Mouse (Mus musculus) Patski (cell line): ENCODE measurements around the gene Chit1. TPM values are rescaled to one million over a fixed set of nuclear protein-coding genes. Genes with fewer than 3 reads are reported as not detected.
A peak's percentile ranks its signal among the peaks of the same experiment; 100 is the strongest.

Experiments used
- ATAC-seq: fragments of 100-300 bp; one replicate; pipeline ENCODE4 v1.8.0; 2021
- CTCF ChIA-PET: fragments of 350-600 bp; sonication (Branson Sonifier 250); formaldehyde crosslinking; loops from one replicate; lab custom pipeline; 2022; ENCODE audit warnings: inconsistent platforms; lab: Charles Lee
- POLR2A ChIA-PET: fragments of 350-600 bp; sonication (Branson Sonifier 250); formaldehyde crosslinking; loops from one replicate; lab custom pipeline; 2022; ENCODE audit warnings: antibody characterized with exemption, inconsistent platforms; lab: Charles Lee
- DNase-seq: peaks from one replicate; pipeline ENCODE4 v3.0.0-alpha.2; 2011; ENCODE audit warnings: low read depth, low spot score
- H3K27me3 ChIP-seq: fragments of 371-371 bp; one replicate; pipeline ENCODE4 v1.5.1; 2021
- CTCF ChIP-seq: fragments of 100-300 bp; IDR thresholded peaks from one replicate; pipeline ENCODE4 v1.5.1; 2021
- in situ Hi-C: fragments of 300-500 bp; cut with MboI; formaldehyde crosslinking; loops from 3 replicates; pipeline ENCODE4 v1.11.1; 2018; ENCODE audit warnings: low pct_unique_long_range_greater_than_20kb, mixed read lengths
- polyA plus RNA-seq: library from polyadenylated mRNA; unstranded; gene quantifications from one replicate; pipeline ENCODE4 v1.2.3, GENCODE M21; 2021

Chit1 gene
- polyA plus RNA-seq, 1 experiment from 2014 or later = not detected

DNA sequence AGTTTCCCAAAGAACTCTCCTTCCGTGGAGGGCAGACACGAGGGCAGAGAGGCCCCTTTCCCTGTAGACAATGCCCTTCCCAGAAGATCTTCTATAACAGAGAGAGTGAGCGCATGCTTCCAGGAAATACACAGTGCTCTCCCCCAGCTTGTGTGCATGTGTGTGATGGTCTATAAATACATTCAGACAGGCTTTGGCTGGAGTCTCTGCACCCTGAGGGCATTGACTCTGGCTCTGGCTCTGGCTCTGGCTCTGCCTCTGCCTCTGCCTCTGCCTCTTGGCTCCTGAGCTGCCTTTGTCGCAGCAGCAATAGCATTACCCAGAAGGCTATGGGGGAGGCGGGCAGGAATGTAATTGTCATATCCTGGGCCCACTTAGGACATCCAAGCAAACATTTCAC is 7.2 kb upstream of the Chit1 start:
- ChIA-PET CTCF (interaction anchor here (0.9 to 9.8 kb wide), 3 partner anchors 20 to 48 kb away, joined by 3 to 72 read pairs (median 3); no protein-coding TSS in a partner anchor), POLR2A (no interaction called here)
- ATAC-seq (no peak), DNase-seq (no peak)
- H3K27me3 ChIP-seq = no peaks in the 10 kb centered on the region
- in situ Hi-C loops = loop anchor here (5.0 kb wide), 2 partner anchors 47 to 192 kb away; no protein-coding TSS in a partner anchor
- no peak for TF ChIP-seq CTCF

DNA sequence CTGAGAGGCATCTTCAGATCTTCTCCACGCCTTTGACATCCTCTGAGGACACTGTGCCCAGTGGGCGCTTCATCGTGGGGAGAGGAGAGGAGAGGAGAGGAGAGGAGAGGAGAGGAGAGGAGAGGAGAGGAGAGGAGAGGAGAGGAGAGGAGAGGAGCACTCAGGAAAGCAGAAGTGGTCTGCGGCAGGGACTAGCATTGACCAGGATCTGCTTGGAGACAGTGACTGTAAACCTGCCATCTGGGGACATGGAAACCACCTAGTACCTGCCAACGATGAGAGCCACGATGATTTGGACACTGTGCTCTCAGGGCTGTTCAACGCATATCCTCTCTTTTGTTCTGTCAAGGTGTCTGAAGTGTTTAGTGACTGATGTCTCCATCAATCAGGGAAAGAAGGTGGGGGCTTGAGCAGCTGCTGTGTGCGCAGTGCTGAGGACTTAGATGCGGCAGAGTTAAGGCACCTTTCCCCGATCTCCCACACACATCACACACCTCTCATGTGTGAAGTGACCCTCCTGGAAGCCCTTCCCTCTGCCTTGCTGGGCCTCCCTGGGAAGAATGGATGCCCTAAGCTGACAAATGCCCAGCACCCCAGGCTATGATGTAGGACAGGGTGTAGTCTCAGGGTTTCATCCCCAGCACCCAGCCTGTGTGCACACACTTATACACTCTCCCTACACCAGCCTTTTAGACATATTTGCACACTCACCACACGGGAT is 5.8 kb upstream of the Chit1 start:
- in situ Hi-C loops = loop anchor here (5.0 kb wide), 2 partner anchors 133 to 368 kb away; no protein-coding TSS in a partner anchor
- ChIA-PET CTCF (interaction anchor here (1.0 to 9.8 kb wide), 3 partner anchors 27 to 50 kb away, joined by 3 to 72 read pairs (median 4); no protein-coding TSS in a partner anchor), POLR2A (interaction anchor here (1.1 kb wide), 1 partner anchor 26 kb away, joined by 3 read pairs; the partner anchor contains the start of gene Btg2)
- no peaks in the 10 kb centered on the region for H3K27me3 ChIP-seq
- DNase-seq (no peak), ATAC-seq (no peak)
- no peak for TF ChIP-seq CTCF

DNA sequence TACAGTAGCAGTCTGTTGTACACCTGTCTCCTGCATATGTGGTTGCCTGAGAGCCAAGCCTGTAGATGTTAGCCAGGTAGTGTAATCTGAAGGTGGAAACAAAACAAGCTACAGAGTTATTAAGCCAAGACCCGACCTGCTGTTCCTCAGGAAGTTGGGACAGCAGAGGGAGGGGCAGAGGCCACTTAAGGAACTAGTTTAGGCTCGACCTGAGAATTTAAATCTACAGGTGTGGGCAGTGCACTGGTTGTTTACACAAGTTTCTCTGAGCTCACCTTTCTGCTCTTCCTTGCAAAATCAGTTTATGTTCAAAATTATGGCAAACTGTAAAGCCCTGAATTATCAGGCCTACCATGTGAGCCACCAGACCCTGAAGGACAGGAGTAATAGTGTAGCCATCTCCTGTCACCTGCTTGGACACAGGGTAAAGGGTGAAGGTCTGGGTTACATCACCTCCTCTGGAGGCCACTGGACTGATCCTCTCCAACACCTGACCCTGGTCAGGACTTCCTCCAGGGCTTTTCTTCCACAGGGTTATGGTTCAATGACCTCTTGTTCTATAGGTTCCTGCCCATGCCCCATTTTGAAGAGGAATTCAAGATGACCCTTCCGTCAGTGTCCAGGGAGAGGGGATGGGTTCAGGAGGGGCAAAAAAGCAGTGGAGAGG is 5.1 kb upstream of the Chit1 start:
- ChIA-PET CTCF (interaction anchor here (1.0 to 9.8 kb wide), 2 partner anchors 45 to 50 kb away, joined by 4 to 72 read pairs; no protein-coding TSS in a partner anchor), POLR2A (interaction anchor here (1.1 kb wide), 1 partner anchor 27 kb away, joined by 3 read pairs; the partner anchor contains the start of gene Btg2)
- in situ Hi-C loops = loop anchor here (5.0 kb wide), 2 partner anchors 134 to 369 kb away; no protein-coding TSS in a partner anchor
- TF ChIP-seq CTCF = no peak
- ATAC-seq = no peak
- no peak for DNase-seq
- H3K27me3 ChIP-seq = no peaks in the 10 kb centered on the region

DNA sequence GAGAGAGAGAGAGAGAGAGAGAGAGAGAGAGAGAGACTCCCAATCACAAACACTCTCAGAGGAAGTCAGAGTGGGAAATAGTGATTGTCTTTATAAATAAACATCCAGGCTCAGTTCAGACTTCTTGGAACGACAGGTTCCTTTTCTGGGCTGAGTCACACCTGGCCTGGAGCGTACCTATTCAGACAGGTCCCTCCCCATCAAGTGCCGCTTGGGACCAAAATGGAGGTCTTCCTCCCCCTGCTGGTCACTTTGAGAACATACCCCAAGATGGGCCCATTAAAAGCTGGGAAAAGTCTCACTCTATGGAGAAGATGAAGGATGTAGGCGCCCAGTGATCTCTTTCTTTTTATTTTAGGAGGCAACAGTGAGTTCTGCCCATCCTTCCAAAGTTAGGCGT is 4.3 kb upstream of the Chit1 start:
- no peak for ATAC-seq

DNA sequence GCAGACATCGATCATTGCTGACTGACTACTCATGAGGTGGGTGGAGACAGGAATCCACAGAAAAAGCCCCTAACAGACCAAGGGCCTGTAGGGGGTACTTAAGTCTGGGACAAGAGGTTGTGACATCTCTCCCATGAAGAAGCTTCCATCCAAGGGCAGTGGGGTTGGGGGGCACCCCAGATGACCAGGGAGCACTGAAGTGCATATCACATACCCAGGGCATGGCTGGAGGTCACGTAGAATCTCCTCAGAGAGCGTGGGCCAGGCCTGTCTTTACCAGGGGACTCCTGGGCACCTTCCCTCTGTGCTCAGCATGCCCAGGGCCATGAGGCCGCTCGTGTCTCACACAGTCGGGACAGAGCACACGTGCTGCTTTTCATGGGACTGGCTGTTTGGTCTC is 3.3 kb upstream of the Chit1 start:
- CTCF ChIA-PET = interaction anchor here (1.0 kb wide), 2 partner anchors 32 to 55 kb away, joined by 3 read pairs; no protein-coding TSS in a partner anchor
- POLR2A ChIA-PET = no interaction called here
- no peak for TF ChIP-seq CTCF
- DNase-seq (no peak), ATAC-seq (no peak)
- in situ Hi-C loops = loop anchor here (5.0 kb wide), 2 partner anchors 135 to 370 kb away; no protein-coding TSS in a partner anchor
- H3K27me3 ChIP-seq = no peaks in the 10 kb centered on the region

More for the DNA sequence above, 4.3 kb upstream of the Chit1 start:
- ChIA-PET POLR2A (interaction anchor here (0.7 to 0.9 kb wide), 2 partner anchors 26 to 30 kb away, joined by 3 read pairs; no protein-coding TSS in a partner anchor), CTCF (interaction anchor here (0.8 to 9.8 kb wide), 5 partner anchors 27 to 60 kb away, joined by 3 to 72 read pairs (median 4); no protein-coding TSS in a partner anchor)
- TF ChIP-seq CTCF = peak; percentile 92
- no peak for DNase-seq
- no peaks in the 10 kb centered on the region for H3K27me3 ChIP-seq
- in situ Hi-C loops = loop anchor here (5.0 kb wide), 2 partner anchors 134 to 369 kb away; no protein-coding TSS in a partner anchor

DNA sequence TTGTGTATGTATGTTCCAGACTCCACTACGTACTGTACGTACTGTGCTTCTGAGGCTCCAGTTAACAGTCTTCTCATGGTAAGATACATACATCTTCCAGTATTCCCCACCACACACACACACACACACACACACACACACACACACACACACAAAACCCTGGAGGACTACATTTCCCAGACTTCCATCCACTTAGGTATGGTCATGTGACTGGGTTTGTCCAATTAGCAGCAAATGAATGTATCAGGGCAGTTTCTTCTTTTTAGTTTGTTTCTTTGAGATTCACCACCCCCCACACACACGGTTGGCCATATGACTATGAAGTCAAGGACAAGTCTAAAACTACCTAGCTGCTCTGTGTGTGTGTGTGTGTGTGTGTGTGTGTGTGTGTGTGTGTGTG is 1.0 kb upstream of the Chit1 start:
- no peak for TF ChIP-seq CTCF
- H3K27me3 ChIP-seq = no peaks in the 10 kb centered on the region
- ChIA-PET CTCF (interaction anchor here (0.9 to 1.1 kb wide), 2 partner anchors 10 to 57 kb away, joined by 3 read pairs; no protein-coding TSS in a partner anchor), POLR2A (interaction anchor here (1.0 kb wide), 1 partner anchor 106 kb away, joined by 4 read pairs; no protein-coding TSS in a partner anchor)
- ATAC-seq (no peak), DNase-seq (no peak)
- in situ Hi-C loops = no loop called here

DNA sequence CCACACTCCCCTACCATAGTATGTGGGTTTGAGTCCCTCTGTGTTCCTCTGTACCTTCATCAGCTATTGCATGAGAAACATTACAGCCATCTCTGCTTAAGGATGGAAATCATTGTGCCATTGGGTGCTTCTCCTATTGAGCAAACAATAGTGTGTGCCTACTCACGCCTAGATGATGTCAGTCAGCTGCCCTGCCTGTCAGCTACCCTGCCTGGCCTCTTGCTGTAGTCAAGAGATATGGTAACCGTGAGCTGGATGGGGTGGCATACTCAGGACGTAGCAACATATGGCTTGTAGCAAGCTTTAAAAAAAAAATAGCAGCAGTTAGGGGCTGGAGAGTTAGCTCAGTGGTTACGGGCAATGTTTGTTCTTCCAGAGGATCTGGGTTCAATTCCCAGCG is 593 bp upstream of the Chit1 start:
- in situ Hi-C loops = no loop called here

DNA sequence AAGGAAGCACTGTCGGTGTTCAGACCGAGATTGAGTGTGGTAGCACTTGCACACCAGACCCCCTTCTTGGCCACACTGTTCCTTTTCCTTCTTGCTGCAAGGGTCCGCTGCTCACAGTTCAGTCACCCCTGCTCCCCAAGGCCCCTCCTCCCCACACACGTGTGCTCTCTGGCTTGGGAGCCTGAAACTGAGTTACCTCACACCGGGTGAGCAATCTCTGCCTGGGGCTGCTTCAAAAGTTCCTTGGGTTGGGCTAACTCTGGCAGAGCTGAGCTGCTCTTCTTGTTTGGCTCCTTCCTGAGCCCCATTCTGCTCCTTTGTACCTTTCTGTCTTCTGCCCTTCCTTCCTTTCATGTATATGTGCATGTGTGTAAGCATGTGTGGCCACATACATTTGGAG is 2.5 kb downstream of the Chit1 start:
- CTCF ChIA-PET = interaction anchor here (0.7 kb wide), 2 partner anchors 54 to 60 kb away, joined by 3 read pairs; no protein-coding TSS in a partner anchor
- ATAC-seq (no peak), DNase-seq (no peak)
- POLR2A ChIA-PET = interaction anchor here (0.6 to 0.7 kb wide), 3 partner anchors 203 to 258 kb away, joined by 3 to 5 read pairs (median 4); no protein-coding TSS in a partner anchor
- in situ Hi-C loops = no loop called here
- TF ChIP-seq CTCF = no peak
- H3K27me3 ChIP-seq = peaks cover 5% of the 10 kb centered on the region

More for the DNA sequence above, 593 bp upstream of the Chit1 start:
- TF ChIP-seq CTCF = no peak
- no peak for DNase-seq
- no peak for ATAC-seq
- CTCF ChIA-PET = interaction anchor here (0.9 to 1.4 kb wide), 6 partner anchors 10 to 195 kb away, joined by 3 to 6 read pairs (median 3); no protein-coding TSS in a partner anchor
- POLR2A ChIA-PET = interaction anchor here (1.0 kb wide), 1 partner anchor 105 kb away, joined by 4 read pairs; no protein-coding TSS in a partner anchor
- no peaks in the 10 kb centered on the region for H3K27me3 ChIP-seq

DNA sequence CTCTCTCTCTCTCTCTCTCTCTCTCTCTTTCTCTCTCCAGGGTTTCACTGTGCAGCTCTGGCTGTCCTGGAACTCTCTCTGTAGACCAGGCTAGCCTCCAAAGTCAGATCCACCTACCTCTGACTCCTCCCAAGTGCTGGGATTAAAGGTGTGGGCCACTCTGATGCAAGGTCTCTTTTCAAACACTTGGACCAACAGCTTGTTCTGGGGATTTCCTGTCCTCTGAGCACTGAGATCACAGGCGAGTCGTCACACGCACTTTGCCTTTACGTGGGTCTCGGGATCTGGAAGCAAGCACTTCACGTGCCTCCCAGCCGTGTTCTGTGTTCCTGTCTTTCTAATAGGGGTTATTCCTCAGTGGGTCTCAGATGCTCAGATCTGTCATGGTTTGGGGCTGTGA is 3.0 kb downstream of the Chit1 start:
- no peak for TF ChIP-seq CTCF
- DNase-seq (no peak), ATAC-seq (no peak)
- CTCF ChIA-PET = no interaction called here
- peaks cover 5% of the 10 kb centered on the region for H3K27me3 ChIP-seq
- POLR2A ChIA-PET = interaction anchor here (0.7 kb wide), 2 partner anchors 203 to 218 kb away, joined by 4 to 5 read pairs; no protein-coding TSS in a partner anchor
- in situ Hi-C loops = no loop called here

DNA sequence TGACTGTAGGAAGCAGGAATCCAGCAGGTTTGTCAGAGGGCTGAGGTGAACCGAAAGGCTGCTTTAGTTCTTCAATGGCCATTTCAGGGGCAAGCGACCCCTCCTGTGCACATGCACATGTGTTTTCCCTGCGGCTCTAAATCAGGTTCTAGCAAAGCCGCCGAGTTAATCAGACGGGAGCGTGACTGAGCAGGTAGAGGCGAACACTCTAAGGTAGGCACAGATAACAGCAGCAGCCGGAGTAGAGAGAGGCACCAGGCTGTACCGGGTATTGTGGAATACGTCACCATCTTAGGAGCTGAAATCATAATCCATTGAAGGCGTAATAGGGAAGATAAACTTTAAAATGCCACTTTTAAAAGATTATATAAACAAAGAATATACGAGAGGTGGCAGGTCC is 3.7 kb downstream of the Chit1 start:
- DNase-seq = no peak
- in situ Hi-C loops = no loop called here
- no peak for ATAC-seq
- ChIA-PET POLR2A (no interaction called here), CTCF (no interaction called here)
- TF ChIP-seq CTCF = no peak
- H3K27me3 ChIP-seq = peaks cover 5% of the 10 kb centered on the region
